Mouse (Mus musculus) small intestine, adult 2 months (tissue): ENCODE data around the gene Adam30. TPM values are rescaled to one million over a fixed set of nuclear protein-coding genes. Genes with fewer than 3 reads are reported as not detected.

ENCODE experiments used
- H3K27ac ChIP-seq: fragments of 200-500 bp; 2 replicates; pipeline ENCODE4 v1.5.1; 2012; ENCODE audit warnings: low read depth, low read length, control low read depth, inconsistent platforms; ENCODE audit not compliant: insufficient read depth
- H3K27me3 ChIP-seq: fragments of 200-500 bp; 2 replicates; pipeline ENCODE4 v1.6.1; 2012; ENCODE audit warnings: mild to moderate bottlenecking, moderate library complexity, low read length, inconsistent platforms; ENCODE audit not compliant: control insufficient read depth, insufficient read depth
- H3K36me3 ChIP-seq: fragments of 200-500 bp; 2 replicates; pipeline ENCODE4 v1.6.1; 2012; ENCODE audit warnings: mild to moderate bottlenecking, low read length, control low read depth, inconsistent platforms; ENCODE audit not compliant: control insufficient read depth, insufficient read depth
- H3K4me1 ChIP-seq: fragments of 200-500 bp; 2 replicates; pipeline ENCODE4 v1.6.1; 2012; ENCODE audit warnings: low read length, inconsistent platforms, mixed read lengths; ENCODE audit not compliant: control insufficient read depth, insufficient read depth, insufficient read length
- H3K4me3 ChIP-seq: fragments of 200-500 bp; 2 replicates; pipeline ENCODE4 v1.5.1; 2012; ENCODE audit warnings: low read depth, mild to moderate bottlenecking, control low read depth, inconsistent platforms, low read length, moderate library complexity
- CTCF ChIP-seq: fragments of 200-500 bp; IDR thresholded peaks from 2 replicates; pipeline ENCODE4 v1.5.1; 2012; ENCODE audit warnings: low read depth, mild to moderate bottlenecking, control low read depth, inconsistent platforms, low read length, moderate library complexity, mixed read lengths; ENCODE audit not compliant: insufficient replicate concordance, insufficient read length; ENCODE audit errors: extremely low read depth
- POLR2A ChIP-seq: fragments of 200-500 bp; IDR thresholded peaks from 2 replicates; pipeline ENCODE4 v1.6.1; 2012; ENCODE audit warnings: low read depth, mild to moderate bottlenecking, control low read depth, inconsistent platforms, low read length, moderate library complexity
- WGBS: fragments of 180-500 bp; shearing (Covaris S2); methylation state at CpG from one replicate; pipeline ENCODE4 v1.1.7; 2018; 5-methylcytosine and 5-hydroxymethylcytosine counted together
- polyA plus RNA-seq: library from polyadenylated mRNA; depleted of rRNA; stranded (reverse); fragments of >200 nt; gene quantifications from 2 replicates; pipeline ENCODE4 v1.2.3, GENCODE M21; 2012

The Adam30 gene
- polyA plus RNA-seq, 1 experiment = not detected

- WGBS = 40% methylated on average over 3 of the region's 3 CpGs
- TF ChIP-seq POLR2A = no peak
- TF ChIP-seq CTCF = no peak
- H3K4me3 ChIP-seq = no peak overlapping the region
Measured at GRCm38 (mm10) chr3:98187777-98188176, 27.3 kb downstream of the Adam30 start.

GRCm38 (mm10) chr3:98197711-98198532 is 37.5 kb downstream of the Adam30 start:
- H3K27me3 ChIP-seq = no peaks in the 10 kb centered on the region
- WGBS = 42% methylated on average over 9 of the region's 9 CpGs
- TF ChIP-seq CTCF (no peak), POLR2A (no peak)
- H3K27ac ChIP-seq = no peak overlapping the region
- peaks cover 4% of the 10 kb centered on the region; the same call in 1 of the 2 replicates for H3K4me1 ChIP-seq
- H3K4me3 ChIP-seq = no peak overlapping the region
- no peaks in the 10 kb centered on the region for H3K36me3 ChIP-seq

More at GRCm38 (mm10) chr3:98187777-98188176, 27.3 kb downstream of the Adam30 start:
- peaks cover 4% of the 10 kb centered on the region; the same call in 1 of the 2 replicates for H3K27me3 ChIP-seq
- H3K36me3 ChIP-seq = no peaks in the 10 kb centered on the region
- H3K4me1 ChIP-seq = no peaks in the 10 kb centered on the region
- no peak overlapping the region for H3K27ac ChIP-seq

GRCm38 (mm10) chr3:98199747-98200146 is 39.3 kb downstream of the Adam30 start:
- no peaks in the 10 kb centered on the region for H3K27me3 ChIP-seq

GRCm38 (mm10) chr3:98203282-98203681 is 42.9 kb downstream of the Adam30 start:
- H3K27me3 ChIP-seq = no peaks in the 10 kb centered on the region
- WGBS = 19% methylated on average over 5 of the region's 5 CpGs
- H3K36me3 ChIP-seq = no peaks in the 10 kb centered on the region
- no peaks in the 10 kb centered on the region for H3K4me1 ChIP-seq
- no peak overlapping the region for H3K4me3 ChIP-seq
- TF ChIP-seq CTCF (no peak), POLR2A (no peak)
- no peak overlapping the region for H3K27ac ChIP-seq

More at GRCm38 (mm10) chr3:98199747-98200146, 39.3 kb downstream of the Adam30 start:
- no peak for TF ChIP-seq CTCF
- TF ChIP-seq POLR2A = no peak
- Histone ChIP-seq H3K4me1 (no peaks in the 10 kb centered on the region), H3K36me3 (no peaks in the 10 kb centered on the region), H3K4me3 (no peak overlapping the region), H3K27ac (no peak overlapping the region)
- WGBS = 68% methylated on average over 5 of the region's 5 CpGs

GRCm38 (mm10) chr3:98206977-98207376 is 46.5 kb downstream of the Adam30 start:
- H3K27ac ChIP-seq = no peak overlapping the region
- WGBS = 27% methylated on average over 3 of the region's 3 CpGs
- TF ChIP-seq CTCF (no peak), POLR2A (no peak)
- H3K4me1 ChIP-seq = 0 out of 2 replicates have a peak, but pooled peaks cover 3% of the 10 kb centered on the region
- H3K4me3 ChIP-seq = no peak overlapping the region
- H3K36me3 ChIP-seq = no peaks in the 10 kb centered on the region
- H3K27me3 ChIP-seq = 0 out of 2 replicates have a peak, but pooled peaks cover 2% of the 10 kb centered on the region

GRCm38 (mm10) chr3:98209161-98209560 is 48.7 kb downstream of the Adam30 start:
- Histone ChIP-seq H3K27me3 (0 out of 2 replicates have a peak, but pooled peaks cover 2% of the 10 kb centered on the region), H3K4me3 (no peak overlapping the region), H3K36me3 (no peaks in the 10 kb centered on the region), H3K27ac (no peak overlapping the region), H3K4me1 (0 out of 2 replicates have a peak, but pooled peaks cover 3% of the 10 kb centered on the region)
- TF ChIP-seq CTCF (no peak), POLR2A (no peak)
- WGBS = 42% methylated on average over 4 of the region's 4 CpGs

- TF ChIP-seq CTCF (no peak), POLR2A (no peak)
- H3K36me3 ChIP-seq = no peaks in the 10 kb centered on the region
- 0 out of 2 replicates have a peak, but pooled peaks cover 2% of the 10 kb centered on the region for H3K27me3 ChIP-seq
- WGBS = 81% methylated on average over 10 of the region's 10 CpGs
- 0 out of 2 replicates have a peak, but pooled peaks cover 3% of the 10 kb centered on the region for H3K4me1 ChIP-seq
- H3K27ac ChIP-seq = no peak overlapping the region
- H3K4me3 ChIP-seq = no peak overlapping the region
Measured at GRCm38 (mm10) chr3:98210860-98211259, 50.4 kb downstream of the Adam30 start.
